Mouse (Mus musculus): ENCODE results near the gene Lrrc8d.

Lrrc8d gene

DNA sequence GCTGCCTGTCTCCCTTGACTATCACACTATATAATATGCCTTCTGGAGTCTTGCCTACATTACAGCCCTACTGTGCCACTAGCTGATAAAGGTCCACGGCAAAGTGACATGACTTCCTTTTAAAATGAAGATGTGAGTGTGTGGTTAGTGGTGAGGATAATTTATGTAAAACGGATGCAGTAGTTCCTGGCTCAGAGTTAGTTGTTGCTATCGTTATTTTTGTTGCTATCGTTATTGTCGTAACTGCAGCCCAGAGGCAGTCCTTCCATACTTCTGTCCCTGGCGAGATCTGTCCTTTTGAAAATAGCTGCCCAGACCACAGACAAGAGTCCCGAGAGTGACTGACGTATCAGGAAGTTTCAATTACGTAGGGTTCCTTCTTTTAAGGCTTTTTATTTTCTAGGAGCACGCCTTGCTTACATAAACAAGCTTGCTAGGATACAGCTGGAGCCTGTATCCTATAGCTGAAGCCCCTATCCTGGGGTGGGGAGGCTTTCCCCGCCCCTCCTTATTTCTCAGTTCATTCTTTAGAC lies 18.4 kb downstream of the Lrrc8d start:
- no peak for DNase-seq

- no peak for DNase-seq
Observed at GRCm38 (mm10) chr5:105721267-105721666, 21.5 kb downstream of the Lrrc8d start.

- no peak for DNase-seq
Observed at GRCm38 (mm10) chr5:105722807-105723206, 23.0 kb downstream of the Lrrc8d start.

DNA sequence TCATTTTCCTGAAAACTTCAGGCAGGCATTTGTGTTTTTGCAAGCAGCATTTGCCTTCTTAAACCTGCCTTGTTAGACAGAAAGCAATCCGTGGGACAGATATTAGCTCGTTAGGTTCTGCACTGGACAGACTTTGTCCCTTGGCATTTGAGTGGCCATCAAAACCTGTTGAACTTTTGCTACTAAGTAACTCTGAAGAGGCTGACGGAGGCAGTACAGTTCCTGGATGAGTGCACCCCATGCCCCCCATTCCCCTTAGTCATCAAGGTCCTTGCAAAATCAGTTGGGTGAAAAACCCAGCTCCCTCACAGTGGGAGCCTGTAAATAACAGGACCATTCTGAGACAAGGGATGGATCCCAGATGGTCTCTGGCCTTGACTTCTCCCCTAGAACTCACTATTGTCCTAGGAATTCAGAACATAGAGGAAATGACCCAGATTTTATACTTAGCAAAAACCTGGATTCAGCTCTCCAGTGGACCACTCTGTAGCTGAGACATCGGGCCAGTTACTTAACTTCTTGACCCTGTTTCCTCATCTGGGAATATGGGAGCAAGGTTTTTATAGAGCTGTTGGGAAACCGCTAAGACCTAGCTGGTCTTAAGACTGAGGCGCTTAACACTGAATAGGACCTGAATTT lies 30.5 kb downstream of the Lrrc8d start:
- no peak for DNase-seq

DNA sequence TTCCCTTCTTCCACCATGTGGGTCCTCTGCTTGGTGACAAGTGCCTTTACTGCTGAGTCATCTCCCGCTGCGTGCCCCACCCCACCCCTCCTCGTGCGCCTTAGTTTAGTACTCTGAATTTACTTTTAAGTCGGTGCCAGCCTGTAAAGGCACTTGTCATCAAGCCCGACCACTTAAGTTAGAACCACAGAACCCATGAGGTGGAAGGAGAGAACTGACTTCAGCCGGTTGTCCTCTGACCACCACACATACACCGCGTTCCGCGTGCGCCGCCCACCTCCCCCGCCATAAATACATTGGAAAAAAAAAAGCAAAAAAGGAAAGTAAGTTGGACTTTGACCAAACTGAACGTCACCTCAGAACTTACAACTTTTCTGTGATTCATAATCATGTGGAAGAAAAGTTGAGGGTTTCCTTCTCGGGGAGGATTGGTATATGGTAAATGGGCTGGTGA lies 31.4 kb downstream of the Lrrc8d start:
- no peak for DNase-seq

DNA sequence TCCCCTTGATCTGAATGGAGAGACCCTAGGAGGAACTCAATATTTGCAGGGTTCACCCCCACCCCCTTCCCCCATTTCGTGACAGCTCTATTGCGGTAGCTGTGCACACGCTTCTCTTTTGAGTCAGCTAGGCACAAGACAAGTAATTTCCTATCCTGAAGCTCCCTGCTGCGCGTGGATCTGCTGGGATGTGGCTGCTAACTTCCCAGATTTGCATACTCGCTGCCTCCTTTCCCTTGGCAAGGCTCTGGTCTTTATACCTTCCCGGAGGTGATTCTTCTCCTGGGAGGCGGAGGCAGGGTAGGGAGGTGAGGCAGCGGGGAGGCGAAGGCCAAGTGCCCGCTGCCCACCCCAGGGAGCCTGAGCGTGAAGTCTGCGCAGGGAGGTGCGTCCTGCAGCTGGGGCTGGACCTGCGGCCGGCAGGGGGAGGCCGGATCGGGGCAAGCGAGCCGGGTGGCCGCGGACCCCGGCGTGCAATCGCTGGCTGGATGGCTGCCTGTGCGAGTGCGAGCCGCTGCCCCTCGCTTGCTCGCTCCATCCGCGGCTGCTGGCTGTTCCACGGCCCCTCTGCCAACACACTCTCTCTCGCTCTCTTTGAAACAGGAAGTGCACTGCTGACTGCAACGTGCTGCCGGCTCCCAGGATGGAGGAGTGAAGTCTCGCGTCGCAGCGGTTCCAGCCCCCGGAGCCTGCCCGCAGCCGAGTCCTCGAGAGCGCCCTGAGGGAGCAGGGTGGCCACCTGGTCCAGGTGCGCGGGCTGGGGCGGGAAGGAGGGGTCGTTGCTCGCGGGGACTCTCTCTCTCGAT lies 32.1 kb downstream of the Lrrc8d start:
- DNase-seq = peak; percentile 74

DNA sequence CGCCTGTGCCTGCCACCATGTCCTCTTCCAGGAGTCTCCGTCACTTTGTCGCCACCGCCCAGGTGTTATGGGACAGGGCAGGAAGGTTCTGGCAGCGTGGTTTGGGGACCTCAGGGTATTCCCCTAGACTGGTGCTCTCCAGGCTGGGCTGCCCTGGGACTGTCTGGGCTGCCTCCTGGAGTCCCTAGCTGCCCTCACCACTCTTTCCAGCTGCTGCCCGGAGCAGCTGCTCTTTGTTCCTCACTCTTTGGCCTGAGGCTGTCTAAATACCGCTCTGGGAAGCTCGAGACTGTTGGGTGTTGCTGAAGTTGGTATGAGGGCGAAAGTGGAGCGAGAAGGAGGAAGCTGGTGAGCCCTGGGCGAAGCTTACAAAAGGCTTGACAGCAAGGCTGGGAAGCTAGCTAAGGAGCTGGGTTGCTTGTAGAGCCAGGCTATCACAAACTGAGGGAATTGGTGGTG lies 32.7 kb downstream of the Lrrc8d start:
- DNase-seq = peak; percentile 30

GRCm38 (mm10) chr5:105733226-105733625 lies 33.5 kb downstream of the Lrrc8d start:
- DNase-seq = no peak

- DNase-seq = no peak
Observed at GRCm38 (mm10) chr5:105736365-105736764, 36.6 kb downstream of the Lrrc8d start.

DNA sequence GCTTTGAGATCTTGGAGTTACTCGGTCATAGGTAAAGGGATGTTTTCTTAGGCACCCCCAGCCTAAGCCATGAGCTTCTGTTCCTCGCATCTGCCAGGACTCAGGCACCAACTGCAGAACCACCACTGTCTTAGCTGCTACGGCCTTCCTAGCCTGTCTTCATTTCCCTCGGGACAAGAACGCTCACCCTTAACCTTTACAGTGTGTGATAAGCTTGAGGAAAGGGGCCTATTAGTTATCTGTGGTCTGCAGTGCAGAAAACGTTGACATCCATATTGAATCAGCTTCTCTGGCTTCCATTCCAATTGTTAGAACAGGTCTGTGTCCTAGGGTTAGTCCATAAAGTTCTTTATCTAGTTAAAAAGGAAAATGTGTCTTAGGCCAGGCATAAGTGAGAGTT lies 37.4 kb downstream of the Lrrc8d start:
- no peak for DNase-seq

GRCm38 (mm10) chr5:105740437-105740836 lies 40.7 kb downstream of the Lrrc8d start:
- peak; percentile 29 for DNase-seq

DNA sequence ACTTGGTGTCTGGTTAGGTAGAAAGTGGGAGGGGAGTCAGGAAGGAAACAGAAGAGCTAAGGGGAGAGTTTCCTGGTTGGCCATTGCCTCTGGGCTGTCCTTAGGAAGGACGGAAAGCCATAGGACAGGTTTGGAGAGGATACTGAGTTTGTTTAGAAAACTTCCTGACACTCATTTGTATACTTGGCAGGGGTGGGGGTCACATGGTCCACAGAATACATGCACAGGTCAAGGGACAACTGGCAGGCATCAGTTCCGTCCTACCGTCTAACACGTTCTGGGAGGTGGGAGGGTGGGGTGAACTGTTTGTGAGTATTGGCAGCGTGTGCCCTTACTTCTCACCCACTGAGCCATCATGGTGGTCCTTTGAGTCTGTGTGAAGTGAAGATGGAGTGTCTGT lies 42.9 kb downstream of the Lrrc8d start:
- no peak for DNase-seq

GRCm38 (mm10) chr5:105745324-105745723 lies 45.6 kb downstream of the Lrrc8d start:
- no peak for DNase-seq

DNA sequence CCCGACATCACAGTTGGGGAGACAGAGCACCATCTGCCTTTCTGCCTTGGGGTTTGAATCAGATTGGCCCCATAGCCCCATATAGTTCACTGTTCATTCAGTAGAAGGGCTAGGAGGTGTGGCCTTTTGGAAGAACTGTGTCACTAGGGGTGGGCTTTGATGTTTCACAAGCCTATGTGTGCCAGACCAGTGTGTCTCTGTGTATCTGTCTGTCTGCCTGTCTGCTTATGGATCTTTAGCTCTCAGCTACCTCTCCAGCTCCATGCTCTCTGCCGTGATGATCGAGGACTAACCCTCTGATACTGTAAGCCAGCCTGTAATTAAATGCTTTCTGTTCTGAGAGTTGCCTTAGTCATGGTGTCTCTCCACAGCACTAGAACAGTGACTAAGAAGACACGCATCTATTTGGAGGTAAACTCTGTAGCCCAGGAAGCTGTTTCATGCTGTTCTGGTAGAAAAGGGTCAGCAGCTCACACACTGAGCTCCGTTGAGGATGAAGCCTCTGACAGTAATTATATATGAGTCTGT lies 46.2 kb downstream of the Lrrc8d start:
- DNase-seq = no peak

DNA sequence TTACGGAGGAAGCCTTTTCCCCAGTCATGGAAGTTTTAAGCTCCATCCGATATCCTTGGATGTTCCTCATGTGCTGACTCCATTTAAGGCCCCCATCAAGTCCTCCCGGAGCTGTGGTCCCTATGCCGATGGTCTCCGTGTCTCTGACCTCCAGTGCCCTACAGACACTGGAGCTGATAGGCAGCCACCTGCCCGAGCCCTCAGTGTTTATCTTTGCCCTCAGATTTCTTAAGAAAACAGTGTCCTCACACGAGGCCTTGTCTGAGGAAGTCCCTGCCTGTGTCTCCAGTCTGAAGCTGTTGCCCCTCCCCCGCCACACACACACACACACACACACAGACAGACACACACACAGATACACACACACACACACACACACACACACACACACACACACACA lies 55.0 kb downstream of the Lrrc8d start:
- no peak for DNase-seq

DNA sequence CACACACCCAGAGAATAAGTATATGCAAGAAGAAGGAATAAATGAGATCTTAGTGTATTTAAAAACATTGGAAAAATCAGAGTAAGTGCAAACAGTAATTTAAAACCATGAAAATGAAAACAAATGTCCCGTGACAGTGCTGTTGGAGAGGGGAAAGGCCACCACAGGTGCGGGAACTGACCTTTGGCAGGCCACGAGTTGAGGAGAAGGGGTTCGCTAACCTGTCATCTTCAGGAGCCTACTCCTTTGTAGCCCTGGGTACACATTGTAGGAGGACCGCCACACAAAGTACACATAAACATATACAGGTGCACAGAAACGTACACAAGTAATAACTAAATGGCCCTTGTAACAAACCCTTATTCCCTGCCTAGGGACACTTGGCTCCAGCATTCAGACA lies 55.7 kb downstream of the Lrrc8d start:
- DNase-seq = no peak

- no peak for DNase-seq
Observed at GRCm38 (mm10) chr5:105757978-105758377, 58.2 kb downstream of the Lrrc8d start.

DNA sequence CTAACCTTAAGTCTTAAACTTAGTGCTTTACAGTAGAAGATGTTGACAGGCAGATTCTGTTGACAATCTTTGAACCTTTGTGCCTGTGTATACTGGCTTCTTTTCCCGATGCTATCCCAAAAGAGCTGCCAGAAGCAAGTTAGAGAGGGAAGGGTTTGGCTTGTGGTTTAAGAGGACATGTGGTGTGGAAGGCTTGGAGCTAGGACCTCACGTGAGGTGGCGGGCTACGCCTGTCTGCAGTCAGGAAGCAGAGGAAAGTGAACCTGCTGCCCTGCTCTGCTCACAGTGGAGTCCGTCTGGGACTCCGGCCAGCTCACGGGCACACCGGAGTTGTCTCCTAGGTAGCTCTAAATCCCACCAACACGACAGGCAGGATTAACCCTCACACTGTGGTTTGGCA lies 59.1 kb downstream of the Lrrc8d start:
- no peak for DNase-seq

DNA sequence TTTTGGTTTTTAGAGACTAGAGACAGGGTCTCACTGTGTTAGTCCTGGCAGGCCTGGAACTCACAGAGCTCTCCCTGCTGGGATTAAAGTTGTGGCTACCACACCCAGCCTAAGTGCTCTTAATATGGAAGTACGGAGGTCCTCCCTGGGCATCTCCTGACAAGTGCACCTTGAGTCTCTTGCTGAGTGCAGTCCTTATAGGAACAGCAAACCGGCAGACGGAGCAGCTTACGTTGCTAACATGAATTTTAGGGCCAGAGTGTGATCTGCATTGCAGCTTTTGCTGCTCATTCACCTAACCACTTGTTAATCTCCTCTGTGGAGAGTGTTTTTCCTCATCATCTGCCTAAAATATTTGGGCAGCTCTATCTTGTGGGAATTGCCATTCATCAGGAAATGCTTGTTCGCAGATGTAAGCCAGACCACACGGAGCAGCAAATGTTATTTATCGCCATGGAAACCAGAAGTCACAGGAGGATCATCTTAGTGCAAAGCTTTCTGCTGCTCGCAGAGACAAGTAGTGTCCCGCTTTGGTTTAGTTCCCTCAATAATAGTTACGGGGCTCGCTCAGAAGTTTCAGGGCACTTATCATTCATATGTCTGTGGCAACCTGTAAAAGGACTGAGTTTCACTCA lies 62.2 kb downstream of the Lrrc8d start:
- peak; percentile 73 for DNase-seq

GRCm38 (mm10) chr5:105764369-105764768 lies 64.6 kb downstream of the Lrrc8d start:
- no peak for DNase-seq

DNA sequence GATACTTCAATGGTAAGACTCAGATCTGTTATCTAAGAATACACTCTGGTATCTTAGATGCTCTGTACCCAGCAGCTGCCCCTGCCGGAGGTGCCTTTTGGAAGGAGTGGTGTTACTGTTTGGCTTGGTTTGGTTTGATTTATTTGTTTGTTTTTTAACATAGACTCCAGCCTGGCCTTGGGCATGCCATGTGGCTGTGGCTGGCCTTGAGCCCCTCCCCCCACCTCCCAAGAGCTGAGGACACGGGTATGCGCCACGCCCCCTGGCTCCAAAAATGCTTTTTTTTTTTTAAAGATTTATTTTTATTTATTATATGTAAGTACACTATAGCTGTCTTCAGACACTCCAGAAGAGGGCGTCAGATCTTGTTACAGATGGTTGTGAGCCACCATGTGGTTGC lies 65.6 kb downstream of the Lrrc8d start:
- no peak for DNase-seq

GRCm38 (mm10) chr5:105776368-105776767 lies 76.6 kb downstream of the Lrrc8d start:
- DNase-seq = no peak

GRCm38 (mm10) chr5:105776978-105777593 lies 77.3 kb downstream of the Lrrc8d start:
- peak; percentile 22 for DNase-seq

All from embryo, embryonic 11 days (tissue).